Mouse (Mus musculus) cerebellum, postnatal 25 days (tissue): ENCODE results near the gene Diras1.
A peak's percentile ranks its signal among the peaks of the same experiment; 100 is the strongest.
"Not testable (repeated sequence)": the region's sequence is repeated elsewhere in the genome, so short reads cannot be mapped to it uniquely, and the experiment has no call there.

Experiments used
- DNase-seq, 2 experiments: peaks; one replicate each; pipeline ENCODE4 v3.0.0; 2021; ENCODE audit warnings: mixed read lengths in 2 of 2

Gene Diras1

DNA sequence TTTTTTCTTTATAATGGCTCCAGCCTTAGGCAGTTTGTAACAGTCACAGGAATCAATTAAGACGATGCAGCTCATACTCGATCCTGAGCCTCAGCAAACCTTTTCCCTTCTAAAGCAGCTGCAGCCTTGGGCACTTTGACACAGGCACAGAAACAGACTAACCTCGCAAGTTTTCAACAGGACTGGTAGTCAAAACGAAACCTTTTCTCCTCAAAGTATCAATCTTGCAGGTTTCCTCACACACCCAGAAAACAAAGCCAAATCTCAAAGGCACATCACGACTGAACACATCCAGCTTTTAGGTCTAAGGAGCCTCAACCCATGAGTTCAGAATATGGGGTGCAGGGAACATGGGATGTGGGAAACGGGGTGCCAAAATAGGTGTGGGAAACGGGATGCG is 28.1 kb downstream of the Diras1 start:
- DNase-seq, result no peak

GRCm38 (mm10) chr10:80996501-80996900 is 29.0 kb downstream of the Diras1 start:
- DNase-seq, result no peak

- DNase-seq, result peak; percentile 92 to 94
Measured at GRCm38 (mm10) chr10:80995091-80995632, 30.3 kb downstream of the Diras1 start.

- no peak for DNase-seq
Measured at GRCm38 (mm10) chr10:80994621-80995020, 30.8 kb downstream of the Diras1 start.

DNA sequence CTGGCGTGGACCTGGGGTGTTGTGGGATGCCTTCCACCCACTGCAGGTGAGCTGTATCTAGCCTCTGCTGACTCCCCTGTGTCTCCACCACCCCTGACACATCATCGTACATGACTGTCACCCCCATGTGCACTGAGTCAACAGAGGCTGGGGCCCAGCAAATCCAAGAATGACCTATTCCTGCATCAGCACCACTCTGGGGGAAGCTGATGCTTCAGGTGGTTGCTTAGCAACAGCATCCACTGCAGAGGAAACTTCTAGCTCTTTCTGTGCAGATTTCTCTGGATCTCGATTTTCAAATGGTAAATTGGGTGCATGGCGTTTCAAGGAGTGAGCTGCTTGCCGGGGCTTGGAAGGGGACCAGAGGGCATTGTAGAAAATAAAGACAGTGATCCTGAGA is 32.2 kb downstream of the Diras1 start:
- no peak for DNase-seq

GRCm38 (mm10) chr10:80991945-80992344 is 33.5 kb downstream of the Diras1 start:
- no peak for DNase-seq

- no peak for DNase-seq
Measured at GRCm38 (mm10) chr10:80991007-80991406, 34.5 kb downstream of the Diras1 start.

- no peak for DNase-seq
Measured at GRCm38 (mm10) chr10:80990406-80990805, 35.1 kb downstream of the Diras1 start.

- not testable (repeated sequence) for DNase-seq
Measured at GRCm38 (mm10) chr10:80989854-80990253, 35.6 kb downstream of the Diras1 start.

DNA sequence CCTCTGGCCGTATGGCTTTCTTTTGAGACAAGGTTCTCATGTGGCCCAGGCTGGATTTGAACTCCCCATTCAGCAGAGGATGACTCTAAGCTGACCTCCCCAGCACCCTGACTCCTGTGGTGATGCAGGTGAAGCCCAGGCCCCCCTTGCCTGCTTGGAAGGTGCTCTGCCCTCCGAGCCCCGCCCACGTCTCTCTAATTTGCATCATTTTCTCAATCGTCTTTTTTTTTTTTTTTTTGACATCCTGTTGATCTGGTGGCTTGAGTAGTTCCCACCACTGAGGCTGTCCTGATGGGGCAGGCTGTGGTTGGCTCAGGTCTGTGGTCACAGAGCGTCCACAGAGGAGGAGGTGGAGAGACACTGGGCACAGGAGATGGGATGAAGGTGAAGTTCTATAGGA is 36.0 kb downstream of the Diras1 start:
- DNase-seq, result no peak

- DNase-seq, result peak; percentile 88 to 93
Measured at GRCm38 (mm10) chr10:80987709-80988441, 37.6 kb downstream of the Diras1 start.

GRCm38 (mm10) chr10:80986754-80987153 is 38.7 kb downstream of the Diras1 start:
- no peak for DNase-seq

GRCm38 (mm10) chr10:80985970-80986701 is 39.3 kb downstream of the Diras1 start:
- no peak for DNase-seq

DNA sequence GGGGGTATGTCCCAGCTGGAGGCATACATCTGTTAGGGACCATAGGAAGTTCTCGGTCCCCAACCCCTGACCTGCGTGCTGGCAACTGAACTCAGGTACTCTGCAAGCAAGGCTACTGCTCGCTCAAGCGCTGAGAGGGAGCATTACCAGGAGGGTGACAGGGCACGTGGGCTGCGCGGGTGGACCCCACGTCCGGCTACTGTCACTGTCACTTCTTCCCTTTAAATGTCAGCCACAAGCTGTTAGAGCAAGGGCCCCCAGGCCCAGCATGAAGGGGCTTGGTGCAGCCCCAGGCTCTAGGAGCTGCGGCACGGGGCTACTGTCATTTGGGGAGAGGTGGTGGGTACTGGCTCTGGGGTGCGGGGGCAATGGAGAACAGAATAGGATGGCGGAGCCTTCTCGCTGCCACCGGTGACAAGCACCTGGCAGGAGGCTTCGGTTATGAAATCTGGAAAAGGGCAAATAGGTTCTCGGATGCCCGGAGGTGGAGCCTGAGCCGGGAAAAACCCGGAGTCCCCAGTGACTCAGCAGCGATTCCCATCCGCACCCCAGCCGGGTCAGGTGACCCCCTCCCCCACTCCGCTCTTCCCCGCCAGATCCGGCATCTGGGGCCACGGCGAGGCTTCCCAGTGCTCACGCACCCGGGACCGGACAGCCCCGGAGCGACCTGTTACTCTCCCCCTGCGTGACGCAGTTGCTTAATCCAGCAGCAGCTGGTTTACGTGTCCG is 40.1 kb downstream of the Diras1 start:
- DNase-seq, result peak; percentile 63 to 65

- no peak for DNase-seq
Measured at GRCm38 (mm10) chr10:80984223-80984622, 41.2 kb downstream of the Diras1 start.

DNA sequence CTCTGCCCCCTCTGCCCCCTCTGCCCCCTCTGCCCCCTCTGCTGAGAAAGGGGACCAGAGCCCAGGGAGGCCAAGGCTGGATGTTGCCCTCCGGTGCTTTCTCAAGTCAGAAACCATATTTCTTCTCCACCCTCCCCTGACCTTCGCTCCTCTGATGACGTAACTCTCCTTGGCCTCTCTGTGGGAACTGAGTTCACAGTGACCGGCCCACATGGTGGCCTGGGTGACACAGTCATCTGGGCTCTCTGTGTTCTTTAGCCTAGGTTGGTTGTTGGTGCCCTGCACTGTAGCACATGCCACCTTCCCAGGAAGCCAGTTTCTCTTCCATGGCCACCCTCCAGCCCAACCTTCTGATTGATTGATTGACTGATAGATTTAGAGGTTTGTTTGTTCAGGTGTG is 43.1 kb downstream of the Diras1 start:
- no peak for DNase-seq

DNA sequence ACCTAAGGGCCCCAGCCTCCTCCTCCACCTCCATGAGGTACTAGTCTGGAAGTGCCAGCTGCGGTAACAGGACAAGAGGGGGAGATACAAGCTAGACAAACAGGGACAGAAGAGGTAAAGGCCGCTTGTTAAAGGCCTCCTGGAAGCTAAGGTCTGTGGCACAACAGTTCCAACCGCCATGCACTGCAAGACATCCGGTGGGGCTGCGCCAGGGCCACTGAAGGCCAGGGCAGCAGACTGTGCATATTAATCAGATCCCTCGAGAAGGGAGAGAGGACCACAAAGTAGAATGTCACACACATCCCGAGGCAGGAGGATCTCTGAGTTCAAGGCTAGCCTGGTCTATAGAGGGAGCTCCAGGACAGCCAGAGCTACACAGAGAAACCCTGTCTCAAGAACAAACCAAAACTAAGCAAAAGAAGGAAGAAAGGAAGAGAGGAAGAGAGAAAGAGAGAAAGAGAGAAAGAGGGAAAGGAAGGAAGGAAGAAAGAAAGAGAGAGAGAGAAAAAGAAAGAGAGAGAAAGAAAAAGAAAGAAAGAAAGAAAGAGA is 43.8 kb downstream of the Diras1 start:
- DNase-seq, result no peak

GRCm38 (mm10) chr10:80975478-80975877 is 50.0 kb downstream of the Diras1 start:
- no peak for DNase-seq

DNA sequence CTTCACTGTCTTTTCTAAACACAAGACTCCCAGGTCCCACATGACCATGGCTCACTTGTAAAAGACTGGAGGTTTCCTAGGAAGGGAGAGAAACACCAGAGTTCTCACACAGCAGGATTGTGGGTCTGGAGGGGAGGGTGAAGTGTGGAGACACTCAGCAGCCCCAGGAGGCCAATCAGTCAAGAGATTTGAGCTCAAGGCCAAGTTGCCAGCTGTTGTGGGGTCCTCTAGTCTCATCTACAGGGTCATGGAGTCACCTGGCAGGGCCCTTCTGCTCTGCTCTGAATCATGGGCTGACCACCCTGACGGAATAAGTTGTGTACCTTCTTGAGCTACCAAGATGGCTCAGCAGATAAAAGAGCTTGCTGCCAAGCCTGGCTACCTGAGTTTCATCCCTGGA is 51.7 kb downstream of the Diras1 start:
- DNase-seq, result no peak

DNA sequence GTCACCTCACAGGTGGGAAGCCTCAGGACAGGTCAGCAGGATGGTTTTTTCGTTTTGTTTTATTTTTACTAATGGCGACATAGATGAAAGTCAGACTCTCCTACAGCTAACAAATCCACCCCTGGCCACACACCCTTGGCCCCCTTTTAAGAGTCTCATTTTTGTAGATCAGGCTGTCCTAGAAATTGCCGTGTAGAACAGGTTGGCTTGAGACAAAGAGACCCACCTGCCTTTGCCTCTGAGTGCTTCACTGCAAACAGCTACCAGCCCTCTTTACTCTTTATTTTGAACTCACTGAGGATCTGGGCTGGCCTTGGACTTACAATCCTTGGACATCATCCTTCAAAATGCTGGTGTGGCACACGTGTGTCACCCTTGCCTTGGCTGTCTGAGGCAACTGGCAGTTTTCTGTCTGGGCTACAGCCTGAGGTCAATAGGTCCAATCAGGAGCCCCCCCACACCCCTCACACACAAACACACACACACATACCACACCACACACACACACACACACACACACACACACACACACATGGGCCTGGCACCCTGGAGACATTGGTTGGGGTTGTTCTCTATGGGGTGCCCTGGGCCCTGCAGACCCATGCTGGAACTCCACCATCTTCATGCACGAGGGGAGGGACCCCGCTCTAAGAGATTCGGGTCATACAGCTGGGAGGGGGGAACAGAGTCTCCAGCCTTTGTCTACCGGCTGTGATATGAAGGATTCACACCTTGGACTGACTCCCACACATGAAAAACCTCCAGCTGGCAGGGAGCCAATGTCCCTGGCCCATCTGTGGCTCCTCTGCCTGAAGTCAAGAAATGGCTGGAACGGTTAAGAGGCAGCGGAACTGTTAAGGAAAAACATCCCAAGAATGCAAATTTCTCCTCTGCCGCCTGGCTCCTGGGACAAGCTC is 53.1 kb downstream of the Diras1 start:
- DNase-seq, result peak; percentile 87 to 89

DNA sequence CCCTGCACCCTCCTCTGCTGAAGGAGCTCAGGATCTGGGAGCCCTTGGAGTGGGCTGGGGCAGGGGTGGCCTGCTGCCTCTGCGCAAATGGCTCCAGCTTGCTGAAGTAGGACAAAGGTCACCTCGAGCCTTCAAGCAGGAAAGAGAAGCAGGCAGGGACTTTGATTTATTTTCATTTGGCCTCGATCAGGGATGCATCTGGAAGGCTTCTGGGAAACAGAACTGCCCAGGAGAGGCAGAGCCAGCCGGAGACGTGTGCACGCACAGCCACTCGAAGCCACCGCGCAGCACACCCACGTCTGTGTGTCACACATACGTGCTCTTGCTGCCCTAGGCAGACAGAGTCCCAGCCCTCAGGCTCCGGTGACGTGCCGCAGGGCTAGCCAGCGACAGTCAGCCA is 53.9 kb downstream of the Diras1 start:
- DNase-seq, result no peak

GRCm38 (mm10) chr10:80970159-80970558 is 55.3 kb downstream of the Diras1 start:
- no peak for DNase-seq
